Mouse (Mus musculus): ENCODE data around the gene Slc7a9. TPM values are rescaled to one million over a fixed set of nuclear protein-coding genes. Genes with fewer than 3 reads are reported as not detected.

Gene Slc7a9
- not detected in 2 replicates for polyA plus RNA-seq (2012)

GRCm38 (mm10) chr7:35447996-35448846, at the start of gene Slc7a9:
Gene Slc7a9 (plus strand): TSS chr7:35448796.

Other genes starting within 250 kb of the Slc7a9 start
- gene Lrp3, start 233.3 kb upstream of the Slc7a9 start, polyA plus RNA-seq (2012) = 0.16 and 0.18 TPM in 2 replicates
- gene Gpatch1, start 130.4 kb upstream of the Slc7a9 start, polyA plus RNA-seq (2012) = 7.5 and 8.5 TPM in 2 replicates
- gene Rhpn2, start 114.6 kb upstream of the Slc7a9 start, polyA plus RNA-seq (2012) = 0.02 and 0.04 TPM in 2 replicates
- 6.5 and 7.7 TPM in 2 replicates for gene Faap24, start 52.0 kb upstream of the Slc7a9 start, polyA plus RNA-seq (2012)
- gene Cep89, start 51.8 kb upstream of the Slc7a9 start, polyA plus RNA-seq (2012) = 9.6 and 11.4 TPM in 2 replicates
- gene Tdrd12, start 88.9 kb downstream of the Slc7a9 start, polyA plus RNA-seq (2012) = not detected in 2 replicates
- 21.8 and 22.6 TPM in 2 replicates for gene Nudt19, start 107.5 kb downstream of the Slc7a9 start, polyA plus RNA-seq (2012)
- gene Rgs9bp, start 136.8 kb downstream of the Slc7a9 start, polyA plus RNA-seq (2012) = 0.19 and 0.27 TPM in 2 replicates
- gene Ankrd27, start 137.4 kb downstream of the Slc7a9 start, polyA plus RNA-seq (2012) = 81.2 and 125 TPM in 2 replicates
- 124 and 163 TPM in 2 replicates for gene Pdcd5, start 198.7 kb downstream of the Slc7a9 start, polyA plus RNA-seq (2012)

All from megakaryocyte-erythroid progenitor cell, adult 5 weeks (primary cell).